Mouse (Mus musculus) lung, postnatal 0 days (tissue): Measurements from ENCODE around the gene Gfra1.

Experiments
- CTCF ChIP-seq: IDR thresholded peaks from 2 replicates; pipeline ENCODE4 v1.5.1; 2016; ENCODE audit warnings: antibody characterized with exemption, mild to moderate bottlenecking
- EP300 ChIP-seq: IDR thresholded peaks from 2 replicates; pipeline ENCODE4 v1.6.1; 2016; ENCODE audit warnings: antibody characterized with exemption, mild to moderate bottlenecking, control low read depth

DNA sequence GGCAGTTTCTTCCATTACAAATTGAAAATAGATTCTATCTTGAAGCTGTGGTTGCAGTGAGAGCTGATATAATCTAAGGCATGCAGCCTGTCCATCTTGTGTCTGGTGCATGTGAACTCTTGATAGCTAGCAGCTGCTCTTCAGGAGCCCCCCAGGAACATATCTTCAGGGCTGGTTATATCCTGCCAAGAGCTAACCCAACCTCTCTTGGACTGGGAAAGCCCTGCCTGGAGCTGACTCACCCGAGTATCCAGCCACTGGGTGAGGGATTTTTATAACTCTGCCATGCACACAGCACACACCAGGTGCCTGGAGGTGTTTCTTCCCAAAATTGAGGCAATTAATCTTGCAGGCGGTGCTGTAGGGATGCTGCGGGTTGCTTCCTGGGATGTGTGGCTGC lies 228.8 kb downstream of the Gfra1 start:
- TF ChIP-seq CTCF (no peak), EP300 (no peak)
